Mouse (Mus musculus) liver, embryonic 15.5 days (tissue): Measurements from ENCODE around the gene H2-T22. TPM values are rescaled to one million over a fixed set of nuclear protein-coding genes. Genes with fewer than 3 reads are reported as not detected.

Experiments used
- ATAC-seq: fragments of 200-750 bp; cut with Nextera tagmentation; 2 replicates; pipeline ENCODE4 v1.8.0; 2017; ENCODE audit warnings: moderate number of reproducible peaks, mild to moderate bottlenecking, moderate library complexity; ENCODE audit not compliant: insufficient read depth
- H3K27ac ChIP-seq: fragments of 300-500 bp; sonication (generic); replicated peaks from 2 replicates; pipeline ENCODE4 v1.5.1; 2015; ENCODE audit warnings: mild to moderate bottlenecking, inconsistent platforms
- H3K27me3 ChIP-seq: fragments of 300-500 bp; sonication (generic); 2 replicates; pipeline ENCODE4 v1.6.1; 2015; ENCODE audit warnings: mild to moderate bottlenecking, inconsistent platforms
- H3K36me3 ChIP-seq: fragments of 300-500 bp; sonication (generic); replicated peaks from 2 replicates; pipeline ENCODE4 v1.6.1; 2015; ENCODE audit warnings: moderate library complexity, mild to moderate bottlenecking, inconsistent platforms
- H3K4me1 ChIP-seq: fragments of 300-500 bp; sonication (generic); replicated peaks from 2 replicates; pipeline ENCODE4 v1.6.1; 2015; ENCODE audit warnings: inconsistent platforms
- H3K4me2 ChIP-seq: fragments of 300-500 bp; sonication (generic); 2 replicates; pipeline ENCODE4 v1.6.1; 2015; ENCODE audit warnings: moderate library complexity, mild to moderate bottlenecking, inconsistent platforms
- H3K4me3 ChIP-seq: fragments of 300-500 bp; sonication (generic); replicated peaks from 2 replicates; pipeline ENCODE4 v1.5.1; 2015; ENCODE audit warnings: mild to moderate bottlenecking, inconsistent platforms
- H3K9ac ChIP-seq: fragments of 300-500 bp; sonication (generic); 2 replicates; pipeline ENCODE4 v1.6.1; 2015; ENCODE audit warnings: moderate library complexity, mild to moderate bottlenecking, inconsistent platforms
- H3K9me3 ChIP-seq: fragments of 300-500 bp; sonication (generic); replicated peaks from 2 replicates; pipeline ENCODE4 v1.6.1; 2016; ENCODE audit warnings: inconsistent platforms
- WGBS: fragments of 180-500 bp; shearing (Covaris S2); methylation state at CpG from one replicate; pipeline ENCODE4 v1.1.7; 2015; ENCODE audit warnings: mixed read lengths; ENCODE audit not compliant: insufficient replicate concordance; 5-methylcytosine and 5-hydroxymethylcytosine counted together
- polyA plus RNA-seq: library from polyadenylated mRNA; unstranded; fragments of >200 nt; fragmentation: Nextera tagmentation; extraction: Ambion mirVana; gene quantifications from 2 replicates; pipeline ENCODE4 v1.2.1, GENCODE M21; 2015

Gene H2-T22
- polyA plus RNA-seq, 1 experiment from 2014 or later = 11.9 TPM

DNA sequence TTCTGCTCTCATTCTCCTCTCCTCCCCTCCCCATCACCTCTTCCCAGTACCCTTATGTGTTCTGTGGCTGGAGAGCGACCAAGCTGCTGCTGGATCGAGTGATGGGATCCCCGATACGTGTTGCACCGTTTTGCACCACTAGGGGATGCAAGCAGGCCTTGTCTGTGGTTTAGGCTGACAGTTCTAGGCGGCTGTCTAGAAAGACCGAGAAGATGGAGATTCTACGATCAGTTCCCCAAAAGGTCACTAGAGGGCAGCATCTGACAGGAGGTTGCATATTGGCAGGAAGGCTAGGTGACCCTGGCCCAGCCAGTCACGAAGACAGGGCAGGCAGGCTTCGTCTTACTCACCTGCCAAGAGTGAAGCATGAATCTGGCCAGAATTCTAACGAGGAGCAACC is 45.6 kb downstream of the H2-T22 start:
- peaks cover under 1% of the 10 kb centered on the region; the same call in 1 of the 2 replicates for H3K9me3 ChIP-seq
- peak overlapping the region; percentile 77 for H3K4me2 ChIP-seq
- 1% methylated on average over 11 of the region's 11 CpGs for WGBS
- no peaks in the 10 kb centered on the region for H3K27me3 ChIP-seq
- peaks cover 74% of the 10 kb centered on the region for H3K4me1 ChIP-seq
- peak; percentile 22 for ATAC-seq
- H3K9ac ChIP-seq = no peak overlapping the region
- H3K27ac ChIP-seq = peak overlapping the region; percentile 88
- no peak overlapping the region for H3K4me3 ChIP-seq
- H3K36me3 ChIP-seq = peaks cover 5% of the 10 kb centered on the region

DNA sequence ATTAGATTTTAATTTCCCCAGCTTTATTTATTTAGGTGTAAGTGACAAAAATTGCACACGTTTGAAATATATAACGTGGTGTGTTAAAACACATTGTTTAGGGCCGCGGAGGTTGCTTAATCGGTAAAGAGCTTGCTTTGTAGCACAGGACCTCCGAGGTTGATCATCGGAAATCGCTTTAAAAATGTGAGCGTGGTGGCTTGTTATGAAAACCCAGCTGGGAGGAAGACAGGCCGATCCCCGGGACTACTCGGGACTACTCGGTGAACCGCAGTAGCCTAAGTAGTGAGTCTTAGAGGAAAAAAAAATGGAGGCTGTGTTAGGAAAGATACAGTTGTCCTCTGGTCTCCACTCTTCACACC is 47.7 kb downstream of the H2-T22 start:
- Histone ChIP-seq H3K9ac (peak overlapping the region; percentile 68), H3K4me1 (peaks cover 53% of the 10 kb centered on the region), H3K9me3 (no peaks in the 10 kb centered on the region), H3K4me2 (peak overlapping the region; percentile 77), H3K27ac (peak overlapping the region; percentile 86), H3K27me3 (no peaks in the 10 kb centered on the region), H3K36me3 (peaks cover 2% of the 10 kb centered on the region), H3K4me3 (peak overlapping the region; percentile 70)
- 2% methylated on average over 14 of the region's 14 CpGs for WGBS
- no peak for ATAC-seq

DNA sequence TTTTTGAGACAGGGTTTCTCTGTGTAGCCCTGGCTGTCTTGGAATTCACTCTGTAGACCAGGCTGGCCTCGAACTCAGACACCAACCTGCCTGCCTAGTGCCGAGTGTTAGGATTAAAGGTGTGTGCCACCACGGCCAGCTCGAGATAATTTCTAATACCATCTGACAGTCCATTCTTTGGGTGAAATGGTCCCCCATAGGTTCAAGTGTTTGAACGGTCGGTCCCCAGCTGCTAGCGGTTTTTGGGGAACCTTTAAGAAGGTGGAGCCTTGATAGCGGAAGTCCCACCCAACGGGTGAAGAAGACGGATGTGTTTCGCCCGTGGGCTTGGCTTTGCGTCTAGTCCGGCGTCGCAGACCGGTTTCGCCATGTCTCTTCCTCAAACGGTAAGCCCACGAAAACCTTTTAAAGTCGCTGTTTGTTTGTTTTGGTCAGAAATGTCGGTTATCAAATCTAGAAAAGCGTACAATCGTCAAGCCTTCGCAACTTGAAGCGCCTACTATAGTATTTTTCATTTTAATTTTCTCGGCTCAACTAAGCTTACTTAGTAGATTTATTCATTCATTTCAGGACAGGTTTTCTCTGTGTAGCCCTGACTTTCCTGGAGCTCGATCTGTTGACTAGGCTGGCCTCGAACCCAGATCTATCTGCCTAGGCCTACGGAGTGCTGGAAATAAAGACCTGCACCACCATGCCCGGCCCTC is 48.2 kb downstream of the H2-T22 start:
- 2% methylated on average over 31 of the region's 31 CpGs for WGBS

DNA sequence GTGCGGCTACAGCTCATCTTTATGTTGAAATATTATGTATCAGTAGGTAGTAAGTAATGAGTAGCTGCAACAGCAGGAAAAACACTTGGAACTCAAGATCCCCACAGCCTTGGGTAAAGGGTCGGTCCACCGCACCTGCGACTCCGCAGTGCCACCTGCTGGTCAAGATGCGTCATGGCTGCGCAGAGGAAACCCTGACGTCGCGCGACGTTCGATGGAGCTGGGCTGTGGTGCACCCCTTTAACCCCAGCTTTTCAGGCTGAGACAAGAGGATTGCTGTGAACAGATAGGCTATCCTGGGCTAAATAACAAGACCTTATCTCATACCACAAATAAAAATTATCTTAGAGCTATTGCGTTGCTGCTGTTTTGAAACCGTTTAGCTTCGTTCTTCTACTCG is 48.9 kb downstream of the H2-T22 start:
- H3K36me3 ChIP-seq = peaks cover 1% of the 10 kb centered on the region; the same call in 1 of the 2 replicates
- ATAC-seq = peak; percentile 38
- H3K9me3 ChIP-seq = no peaks in the 10 kb centered on the region
- peak overlapping the region; percentile 86 for H3K27ac ChIP-seq
- H3K4me3 ChIP-seq = peak overlapping the region; percentile 70
- WGBS = 2% methylated on average over 17 of the region's 17 CpGs
- H3K9ac ChIP-seq = no peak overlapping the region
- H3K4me1 ChIP-seq = peaks cover 43% of the 10 kb centered on the region
- peak overlapping the region; percentile 77 for H3K4me2 ChIP-seq
- H3K27me3 ChIP-seq = no peaks in the 10 kb centered on the region

More for the DNA sequence above, 48.2 kb downstream of the H2-T22 start:
- Histone ChIP-seq H3K36me3 (no peaks in the 10 kb centered on the region), H3K27ac (peak overlapping the region; percentile 86), H3K9ac (peak overlapping the region; percentile 68), H3K27me3 (no peaks in the 10 kb centered on the region), H3K4me1 (peaks cover 49% of the 10 kb centered on the region), H3K4me3 (peak overlapping the region; percentile 70), H3K9me3 (no peaks in the 10 kb centered on the region), H3K4me2 (peak overlapping the region; percentile 77)
- peak; percentile 56 for ATAC-seq

DNA sequence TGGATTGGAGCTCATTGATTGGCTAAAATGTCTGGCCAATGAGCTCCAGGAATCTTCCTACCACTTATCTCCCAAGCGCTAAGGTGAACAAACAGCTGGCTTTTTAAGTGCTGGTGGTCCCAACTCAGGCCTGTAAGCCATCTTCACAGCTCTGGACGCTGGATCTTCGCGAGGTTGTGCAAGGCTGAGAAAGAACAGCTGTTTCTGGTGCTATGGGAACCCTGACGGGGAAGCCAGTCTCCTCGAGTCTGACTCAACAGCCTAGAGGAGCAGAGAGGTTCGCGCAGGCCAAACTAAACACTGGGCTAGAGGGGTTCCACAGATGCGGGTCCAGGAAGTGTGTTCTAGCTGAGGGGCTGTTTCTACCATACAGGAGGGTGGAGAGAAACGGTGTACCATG is 50.8 kb downstream of the H2-T22 start:
- Histone ChIP-seq H3K27me3 (no peaks in the 10 kb centered on the region), H3K9ac (no peak overlapping the region), H3K9me3 (no peaks in the 10 kb centered on the region), H3K36me3 (peaks cover 5% of the 10 kb centered on the region; the same call in 1 of the 2 replicates), H3K4me1 (peaks cover 26% of the 10 kb centered on the region), H3K4me3 (no peak overlapping the region), H3K27ac (no peak overlapping the region), H3K4me2 (no peak overlapping the region)
- no peak for ATAC-seq
- 40% methylated on average over 10 of the region's 10 CpGs for WGBS

Other genes starting within 250 kb of the H2-T22 start
- 22.9 and 23.7 TPM in 2 replicates for gene Ier3, start 221.1 kb downstream of the H2-T22 start, polyA plus RNA-seq
- gene Flot1, start 219.5 kb downstream of the H2-T22 start, polyA plus RNA-seq = 33.7 and 42.4 TPM in 2 replicates
- gene Tubb5, start 204.4 kb downstream of the H2-T22 start, polyA plus RNA-seq = 379 and 391 TPM in 2 replicates
- 8.5 and 9.1 TPM in 2 replicates for gene Mdc1, start 201.2 kb downstream of the H2-T22 start, polyA plus RNA-seq
- 22.0 and 22.5 TPM in 2 replicates for gene Nrm, start 181.4 kb downstream of the H2-T22 start, polyA plus RNA-seq
- gene Ppp1r18, start 177.2 kb downstream of the H2-T22 start, polyA plus RNA-seq = 12.4 and 12.8 TPM in 2 replicates
- 31.1 and 37.0 TPM in 2 replicates for gene Dhx16, start 162.9 kb downstream of the H2-T22 start, polyA plus RNA-seq
- 8.5 and 9.7 TPM in 2 replicates for gene 2310061I04Rik, start 145.3 kb downstream of the H2-T22 start, polyA plus RNA-seq
- gene Atat1, start 132.7 kb downstream of the H2-T22 start, polyA plus RNA-seq = 7.3 and 8.0 TPM in 2 replicates
- 68.7 and 71.1 TPM in 2 replicates for gene Mrps18b, start 126.4 kb downstream of the H2-T22 start, polyA plus RNA-seq
- gene Ppp1r10, start 126.3 kb downstream of the H2-T22 start, polyA plus RNA-seq = 20.9 and 22.3 TPM in 2 replicates
- 37.4 and 47.0 TPM in 2 replicates for gene Abcf1, start 73.0 kb downstream of the H2-T22 start, polyA plus RNA-seq
- gene Gnl1, start 62.9 kb downstream of the H2-T22 start, polyA plus RNA-seq = 9.3 and 10.8 TPM in 2 replicates
- gene Prr3, start 62.5 kb downstream of the H2-T22 start, polyA plus RNA-seq = 5.5 and 6.8 TPM in 2 replicates
- gene H2-T24, start 22.2 kb downstream of the H2-T22 start, polyA plus RNA-seq = 8.2 and 9.2 TPM in 2 replicates
- 52.8 and 65.8 TPM in 2 replicates for gene H2-T23, start 9.9 kb downstream of the H2-T22 start, polyA plus RNA-seq
- not detected in 2 replicates for gene Gm6034, start 214 bp upstream of the H2-T22 start, polyA plus RNA-seq
- gene Gm11127, start 15.6 kb upstream of the H2-T22 start, polyA plus RNA-seq = not detected in 2 replicates
- gene Gm19684, start 78.9 kb upstream of the H2-T22 start, polyA plus RNA-seq = not detected in 2 replicates
- gene Gm7030, start 86.7 kb upstream of the H2-T22 start, polyA plus RNA-seq = not detected in 2 replicates
- not detected in 2 replicates for gene Gm8909, start 125.8 kb upstream of the H2-T22 start, polyA plus RNA-seq
- gene H2-T3, start 147.5 kb upstream of the H2-T22 start, polyA plus RNA-seq = not detected in 2 replicates
- gene Rpp21, start 215.3 kb upstream of the H2-T22 start, polyA plus RNA-seq = 58.7 and 64.0 TPM in 2 replicates
- 4.6 and 5.3 TPM in 2 replicates for gene Trim39, start 229.5 kb upstream of the H2-T22 start, polyA plus RNA-seq
- gene H2-M10.2, start 243.7 kb upstream of the H2-T22 start, polyA plus RNA-seq = not detected in 2 replicates